Mouse (Mus musculus) cerebellum, postnatal 10 days (tissue): ENCODE results near the gene Gpalpp1.

Experiments used
- DNase-seq, 2 experiments: peaks; one replicate each; pipeline ENCODE4 v3.0.0; 2021; ENCODE audit warnings: mixed read lengths in 2 of 2

Gene Gpalpp1

DNA sequence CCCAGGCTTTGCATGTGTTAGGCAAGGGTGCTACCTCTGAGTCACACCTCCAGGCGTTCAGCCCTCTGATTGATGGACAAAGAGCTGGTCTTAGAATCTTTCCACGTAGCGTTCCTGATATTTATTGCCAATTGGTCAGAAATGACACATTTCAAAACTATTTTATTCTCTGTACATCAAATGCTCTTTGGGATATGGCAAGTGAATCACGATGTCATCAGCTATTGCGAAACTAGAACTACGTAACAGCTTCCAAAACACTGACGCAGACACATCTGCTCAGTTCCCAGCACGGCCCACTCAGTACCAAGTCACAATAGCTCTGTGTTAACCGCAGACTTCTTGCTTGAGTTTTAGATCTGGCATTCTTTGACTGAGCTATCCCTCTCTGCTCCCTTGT lies 11.0 kb downstream of the Gpalpp1 start:
- no peak for DNase-seq

DNA sequence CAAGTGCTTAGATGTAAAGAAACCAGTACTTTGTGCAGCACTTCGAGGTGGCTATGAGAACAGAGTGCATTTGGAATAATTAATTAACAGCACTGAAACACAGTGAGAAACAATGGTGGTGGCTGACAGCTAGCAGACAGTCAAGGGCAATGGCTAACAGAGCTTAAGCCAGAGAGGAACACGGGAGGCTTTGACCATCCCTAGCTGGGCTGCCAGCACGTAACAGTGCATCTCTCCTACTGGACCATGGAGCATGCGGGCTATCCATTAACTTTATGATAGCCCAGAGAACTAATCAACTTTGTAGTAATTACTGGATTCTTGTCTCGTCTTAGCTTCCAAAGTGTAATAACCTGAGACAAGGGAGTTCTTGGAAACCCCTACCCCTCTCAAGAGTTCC lies 12.7 kb downstream of the Gpalpp1 start:
- no peak for DNase-seq

DNA sequence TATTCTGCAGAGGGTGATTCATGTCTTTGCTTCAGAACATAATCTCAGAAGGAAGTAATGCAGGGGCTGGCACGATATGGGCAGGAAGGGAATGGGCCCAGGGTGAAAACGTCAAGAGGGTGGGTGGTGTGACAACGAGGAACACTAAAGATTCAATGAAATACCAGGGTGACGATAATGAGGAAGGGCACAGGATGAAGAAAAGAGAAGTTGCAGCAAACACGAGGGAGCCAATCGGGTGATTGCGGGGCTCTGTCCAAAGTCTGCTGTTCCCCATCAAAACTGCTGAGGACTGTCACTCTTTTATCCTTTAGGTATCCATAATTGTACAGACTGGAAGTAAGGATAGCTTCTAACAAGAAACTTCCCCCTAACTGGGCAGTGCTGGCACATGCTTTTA lies 13.3 kb downstream of the Gpalpp1 start:
- DNase-seq: no peak

DNA sequence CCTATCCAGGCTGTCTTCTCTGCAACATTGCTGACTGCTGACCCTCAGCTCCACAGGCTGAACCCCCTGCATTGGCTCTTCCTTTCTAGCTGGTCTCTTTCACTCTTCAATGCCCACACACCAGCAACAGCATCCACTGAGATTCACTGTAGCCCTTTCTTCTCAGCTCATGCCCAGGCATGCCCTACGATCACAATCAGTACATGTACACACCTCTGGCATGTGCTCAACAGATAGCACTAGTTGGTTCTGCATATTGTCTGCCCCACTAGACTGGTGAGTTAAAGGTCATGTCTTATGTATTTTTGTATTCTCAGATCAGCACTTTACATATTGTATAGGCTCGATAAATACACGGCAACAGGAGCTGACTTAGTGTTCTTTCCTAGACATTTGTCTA lies 26.4 kb downstream of the Gpalpp1 start:
- DNase-seq: no peak

DNA sequence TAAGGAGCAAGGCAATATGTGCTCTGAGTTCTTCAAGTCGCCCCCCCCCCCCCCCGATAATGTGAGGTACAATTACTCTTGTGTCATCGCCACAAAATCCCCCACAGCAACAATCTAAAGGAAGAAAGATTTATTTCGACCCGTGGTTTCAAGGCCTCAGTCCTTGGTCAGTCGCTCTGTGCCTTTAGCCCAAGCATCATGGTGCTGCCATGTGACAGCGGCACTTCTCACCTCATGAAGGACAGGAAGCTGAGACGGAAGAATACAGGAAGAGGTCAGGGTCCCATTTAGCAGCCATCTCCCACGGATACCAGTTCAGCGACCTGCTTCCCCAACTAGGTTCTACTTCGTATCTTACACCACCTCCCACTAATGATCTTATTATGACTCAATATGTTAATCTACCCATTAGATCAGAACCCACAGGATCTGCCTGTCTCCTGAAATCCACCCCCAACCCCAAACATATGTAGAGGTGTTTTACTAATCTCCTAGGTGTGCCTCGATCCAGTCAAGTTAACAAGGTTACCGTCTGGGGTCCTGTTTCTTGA lies 28.4 kb downstream of the Gpalpp1 start:
- DNase-seq: no peak

DNA sequence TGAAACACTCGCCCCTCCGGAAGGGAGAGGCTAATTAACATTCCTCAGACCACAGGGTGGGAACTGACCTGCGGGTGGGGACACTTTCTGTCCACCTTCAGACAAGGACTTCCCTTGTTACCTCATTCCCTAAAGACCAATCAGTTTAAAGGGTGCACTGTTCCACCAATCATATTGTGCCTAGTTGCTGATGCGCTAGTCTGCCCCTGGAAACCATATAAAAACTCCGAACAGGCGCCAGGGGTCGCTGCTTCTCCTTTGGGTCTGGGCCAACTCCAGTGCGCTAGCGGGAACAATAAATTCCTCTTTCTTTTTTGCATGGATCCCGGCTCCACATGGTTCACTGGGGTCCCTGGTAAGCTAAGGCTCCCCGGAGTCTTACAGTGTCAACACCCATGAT lies 29.1 kb downstream of the Gpalpp1 start:
- peak; percentile 14 to 39 for DNase-seq

DNA sequence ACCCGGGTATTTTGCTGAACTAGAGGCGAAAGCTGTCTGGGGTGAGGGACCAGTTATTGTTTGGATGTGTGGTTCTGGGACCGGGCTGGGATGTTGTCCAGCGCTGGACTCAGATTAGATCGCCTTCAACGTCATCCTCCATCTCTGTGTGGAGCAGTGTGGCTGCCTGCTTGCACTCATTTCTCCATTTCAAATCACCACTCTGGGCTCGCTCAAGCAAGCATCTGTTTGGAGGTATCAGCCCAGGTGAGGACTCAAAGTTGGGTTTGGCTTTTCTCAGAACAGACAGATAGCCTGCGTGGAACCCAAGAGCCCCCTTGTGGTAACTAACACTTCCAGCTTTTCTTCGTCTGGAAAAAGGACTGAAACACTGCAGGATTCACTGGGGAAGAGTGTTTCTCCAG lies 33.5 kb downstream of the Gpalpp1 start:
- peak; percentile 74 to 82 for DNase-seq

DNA sequence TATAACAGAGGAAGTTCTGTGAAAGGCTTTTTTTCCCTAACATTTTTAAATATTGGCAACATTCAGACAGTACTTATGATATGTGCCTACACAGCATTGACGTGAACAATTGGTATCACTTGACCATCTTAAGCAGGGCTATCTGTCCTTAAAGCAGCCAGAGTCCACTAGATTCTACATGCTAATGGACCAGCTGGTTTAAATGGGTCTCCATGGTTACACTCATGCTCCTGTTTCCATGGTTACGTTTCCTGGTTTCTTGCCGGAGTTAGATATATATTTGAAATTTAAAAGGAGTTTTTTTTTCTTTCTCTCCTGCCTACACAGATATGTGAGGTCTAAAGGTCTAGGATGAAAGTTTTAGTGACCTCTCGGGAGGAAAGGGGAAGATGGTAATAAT lies 34.0 kb downstream of the Gpalpp1 start:
- DNase-seq: peak in 1 of 2 experiments; percentile 21

DNA sequence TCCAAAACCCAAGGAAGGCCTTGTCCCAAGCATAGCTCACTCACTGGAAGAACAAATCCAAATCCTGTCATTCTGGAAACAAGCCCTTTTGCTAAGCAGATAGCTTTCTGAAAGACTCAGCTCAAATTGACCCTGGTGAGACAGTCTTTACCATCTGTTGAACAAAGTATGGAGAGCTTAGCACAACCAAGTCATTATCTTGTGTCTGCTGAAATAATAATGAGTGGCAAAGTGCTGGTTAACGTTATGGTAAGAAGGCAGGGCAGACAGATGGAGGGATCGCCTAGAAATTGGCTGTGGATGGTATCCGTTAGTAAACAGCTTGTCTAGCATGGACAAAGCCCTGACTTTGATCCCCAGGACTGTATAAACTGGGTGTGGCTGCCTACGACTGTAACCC lies 34.8 kb downstream of the Gpalpp1 start:
- DNase-seq: no peak

DNA sequence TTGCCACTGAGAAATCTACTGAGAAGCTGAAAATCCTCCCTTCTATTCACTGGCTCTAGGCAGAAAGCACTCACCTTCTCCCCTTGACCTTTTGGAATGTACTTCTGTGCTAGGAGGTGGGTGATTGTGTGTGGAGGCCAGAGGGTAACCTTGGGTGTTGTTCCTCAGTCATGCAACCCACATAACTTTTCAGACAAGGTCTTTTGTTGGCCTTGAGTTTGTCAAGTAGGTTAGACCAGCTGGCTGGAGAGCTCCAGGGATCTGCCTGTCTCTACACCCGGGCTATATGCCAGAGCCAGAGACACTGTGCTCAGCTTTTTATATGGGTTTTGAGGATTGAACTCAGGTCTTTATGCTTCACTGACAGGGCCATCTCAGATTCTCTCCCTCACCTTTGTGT lies 36.4 kb downstream of the Gpalpp1 start:
- peak in 1 of 2 experiments; percentile 15 for DNase-seq

DNA sequence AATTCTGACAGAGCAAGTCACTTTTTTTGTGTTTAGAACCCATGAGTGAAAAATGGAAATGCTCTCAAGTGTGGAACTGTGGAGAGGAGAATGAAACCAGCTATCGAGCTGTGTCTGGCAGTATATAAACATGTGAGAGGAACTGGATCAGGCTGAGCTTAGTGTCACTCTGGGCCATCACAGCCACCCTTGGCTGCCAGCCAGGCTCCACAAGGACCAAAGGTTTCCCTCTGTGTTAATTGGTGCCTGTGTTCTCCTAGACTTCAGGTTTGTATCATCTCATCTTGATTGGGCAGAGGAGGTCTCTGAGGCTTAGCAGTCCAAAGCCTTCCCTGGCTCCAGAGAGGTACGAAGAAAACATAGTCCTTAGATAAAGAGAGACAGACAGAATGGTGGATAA lies 37.9 kb downstream of the Gpalpp1 start:
- peak; percentile 17 to 18 for DNase-seq

DNA sequence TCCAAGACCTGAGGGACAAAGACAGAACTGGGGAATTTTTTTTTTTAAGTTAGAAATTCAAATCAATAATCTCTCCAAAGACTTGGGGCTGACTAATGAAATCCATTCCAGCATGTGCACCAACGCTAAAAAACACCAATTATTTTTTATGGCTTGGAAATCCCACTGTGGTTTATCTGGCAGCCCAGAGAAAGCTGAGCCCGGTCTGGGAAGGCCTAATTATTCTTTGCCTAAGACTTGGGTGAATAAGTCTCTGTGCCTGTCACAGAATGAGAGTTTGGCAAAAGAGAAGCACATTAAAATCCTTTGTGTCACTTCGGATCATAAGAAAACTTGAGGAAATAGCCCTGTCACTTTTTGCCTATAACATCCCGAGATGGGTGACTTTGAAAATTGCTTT lies 41.3 kb downstream of the Gpalpp1 start:
- DNase-seq: no peak

DNA sequence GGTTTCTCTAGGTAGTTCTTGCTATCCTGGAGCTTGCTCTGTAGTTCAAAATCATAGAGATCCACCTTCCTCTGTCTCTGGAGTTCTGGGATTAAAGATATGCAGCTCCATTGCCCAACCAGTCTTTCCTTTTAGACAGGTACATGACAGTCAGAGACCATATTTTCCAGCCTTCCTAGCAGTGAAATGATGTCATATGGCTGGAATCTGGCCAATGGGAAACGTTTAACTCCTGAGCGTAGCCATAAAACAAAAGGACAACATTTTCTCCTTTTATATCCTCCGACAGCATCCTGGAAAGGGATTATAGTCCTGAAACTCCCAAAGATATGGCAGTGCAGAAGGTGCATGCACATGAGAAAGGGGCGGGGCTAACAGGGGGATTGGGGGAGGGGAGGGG lies 42.3 kb downstream of the Gpalpp1 start:
- DNase-seq: peak in 1 of 2 experiments; percentile 20

DNA sequence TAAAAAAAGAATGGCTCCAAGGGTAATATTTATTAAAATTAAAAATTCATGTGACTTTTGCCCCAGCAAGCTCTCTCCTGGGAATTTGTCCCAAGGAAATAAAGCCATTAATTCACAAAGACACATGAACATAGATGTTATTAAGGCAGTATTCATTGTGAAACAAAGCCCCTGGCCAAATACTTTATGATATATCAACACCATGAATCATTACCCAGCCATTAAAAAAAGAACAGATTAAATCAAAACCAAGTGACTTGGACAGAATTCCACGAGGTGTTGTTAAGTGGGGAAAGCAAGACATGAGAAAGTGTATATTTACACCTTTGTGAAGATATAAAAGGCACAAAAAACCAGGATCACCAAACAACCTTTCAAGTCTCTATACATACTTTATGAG lies 43.3 kb downstream of the Gpalpp1 start:
- DNase-seq: no peak

DNA sequence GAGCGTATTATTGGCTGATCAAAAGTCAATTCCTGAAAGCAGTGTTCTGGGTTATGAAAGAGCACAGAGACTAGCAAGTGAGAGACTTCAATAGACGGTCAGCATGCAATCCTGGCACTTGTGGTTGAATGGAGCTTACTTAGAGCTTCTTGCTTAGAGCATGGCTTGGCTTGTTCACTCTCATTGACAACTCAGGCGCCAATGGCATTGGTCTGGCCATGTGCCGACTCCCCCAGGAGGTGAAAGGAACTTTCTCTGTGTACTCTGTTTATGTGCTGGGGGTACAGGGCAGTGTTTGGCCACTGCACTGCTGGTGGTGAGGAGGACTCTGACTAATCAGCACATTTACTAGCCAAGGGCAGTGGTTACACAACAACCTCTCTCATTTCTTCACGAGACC lies 51.1 kb downstream of the Gpalpp1 start:
- peak; percentile 17 to 47 for DNase-seq

DNA sequence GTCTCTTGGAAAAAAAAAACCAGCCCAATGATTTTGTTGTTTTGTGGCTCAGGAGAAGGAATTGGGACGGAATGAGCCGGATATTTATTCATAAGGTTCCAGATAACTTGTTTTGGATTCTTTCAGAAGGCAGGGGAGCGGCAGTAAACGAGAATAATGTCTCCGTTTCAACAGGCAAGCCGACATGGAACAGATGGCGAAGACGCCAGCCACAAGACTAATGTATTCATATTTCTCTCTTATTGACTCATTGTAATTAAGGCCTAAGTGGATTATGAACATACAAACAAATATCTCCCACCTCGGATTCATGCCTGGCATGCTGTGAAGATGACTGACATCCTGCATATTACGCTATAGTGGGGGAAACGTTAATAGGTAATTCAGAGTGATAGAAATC lies 56.8 kb downstream of the Gpalpp1 start:
- DNase-seq: peak in 1 of 2 experiments; percentile 19

DNA sequence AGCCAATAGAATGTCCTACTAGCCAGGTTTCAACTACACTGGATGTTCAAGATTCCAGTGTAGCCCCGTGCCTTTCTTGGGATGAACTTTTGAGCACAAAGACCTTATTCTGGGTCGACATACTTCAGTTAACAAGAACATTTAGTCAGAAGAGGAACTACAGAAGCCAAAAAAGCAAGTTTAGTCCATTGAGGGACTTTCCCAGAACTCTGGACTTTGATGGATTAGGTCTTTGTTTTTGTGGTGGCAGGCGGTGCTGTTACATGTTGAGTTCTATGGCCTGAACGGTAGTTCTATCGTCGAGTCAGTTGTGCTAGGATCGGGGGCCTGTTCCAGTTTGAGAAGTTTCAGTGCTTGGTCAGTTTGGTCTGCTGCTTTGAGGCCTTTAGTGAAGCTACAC lies 58.6 kb downstream of the Gpalpp1 start:
- DNase-seq: no peak

DNA sequence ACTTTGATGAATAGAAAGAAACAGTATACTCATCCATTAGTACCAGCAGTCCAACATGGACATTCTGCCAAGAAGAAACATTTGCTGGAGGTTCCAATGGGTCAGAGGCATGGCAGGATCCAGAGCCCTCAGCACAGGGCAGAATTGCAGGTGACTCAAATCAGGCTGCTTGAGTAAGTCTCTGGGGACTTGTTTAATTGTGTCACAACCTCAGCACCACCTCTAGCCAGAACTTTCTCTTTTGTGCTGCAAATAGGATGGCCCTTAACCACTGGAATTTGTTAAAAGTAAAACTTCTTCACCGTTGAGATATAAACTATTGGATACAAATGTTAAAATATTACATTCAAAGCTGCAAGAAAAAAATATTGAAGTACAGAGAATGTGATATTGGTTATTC lies 64.8 kb downstream of the Gpalpp1 start:
- DNase-seq: no peak

DNA sequence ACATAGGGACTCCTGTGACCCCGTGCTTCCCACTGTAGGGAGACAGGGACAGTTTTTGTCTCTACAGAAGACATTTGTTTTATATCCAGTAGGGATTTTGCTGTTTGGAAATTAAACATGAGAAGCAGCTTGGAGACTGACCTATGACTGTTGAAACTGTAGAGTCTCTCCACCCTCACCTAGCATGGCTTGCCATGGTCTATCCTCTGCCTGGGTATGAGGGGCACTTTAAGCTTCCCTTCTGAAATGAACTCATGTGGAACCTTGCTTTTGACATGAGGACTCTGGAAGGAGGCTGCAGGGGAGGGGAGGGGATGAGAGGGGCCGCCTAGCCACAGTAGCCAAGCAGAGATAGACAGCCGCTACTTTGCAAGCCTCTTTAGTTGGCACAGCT lies 66.4 kb downstream of the Gpalpp1 start:
- no peak for DNase-seq

DNA sequence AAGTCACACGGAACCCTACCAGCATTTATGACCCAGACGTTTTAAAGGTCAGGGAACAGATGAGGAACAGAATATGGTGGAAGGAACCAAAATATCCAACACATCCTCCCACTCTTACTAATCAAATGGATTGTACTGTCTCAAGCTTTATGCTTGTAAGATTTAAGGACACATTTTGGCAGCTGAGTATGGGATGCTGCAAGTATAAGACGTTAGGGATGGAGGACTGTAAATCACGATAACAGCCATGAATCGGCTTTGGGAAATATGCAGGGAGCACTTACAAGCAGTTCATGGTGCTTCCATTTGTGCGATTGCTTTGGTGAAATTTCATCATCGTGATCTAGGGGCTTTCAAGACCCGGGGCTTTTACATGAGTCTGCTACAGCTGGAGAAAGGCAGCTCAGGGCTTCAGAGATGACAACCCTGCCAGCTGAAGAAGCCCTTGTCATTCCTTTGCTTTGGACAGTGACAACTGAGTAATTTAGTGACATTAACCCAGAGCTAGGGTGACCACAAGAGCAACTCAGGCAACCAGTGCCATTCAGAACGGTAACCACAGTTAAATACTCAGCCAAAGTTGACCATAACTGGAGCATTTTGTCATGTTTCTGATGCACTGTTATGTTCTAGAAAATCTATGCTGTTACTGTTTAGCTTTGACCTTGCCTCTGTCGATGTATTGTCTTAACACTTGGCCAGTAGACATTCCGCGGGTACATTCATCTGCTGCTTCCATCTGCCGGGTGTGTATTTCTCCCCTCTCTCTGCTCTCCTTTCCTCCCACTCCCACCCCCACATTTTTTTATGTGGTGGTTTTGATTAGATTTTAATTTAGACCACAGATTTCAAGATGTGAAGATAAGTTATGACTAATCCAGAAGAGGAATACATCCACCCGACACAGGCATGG lies 67.1 kb downstream of the Gpalpp1 start:
- DNase-seq: no peak
